Mouse (Mus musculus) ES-E14 (cell line): Measurements from ENCODE around the gene Itsn1. TPM values are rescaled to one million over a fixed set of nuclear protein-coding genes. Genes with fewer than 3 reads are reported as not detected.

ENCODE experiments used
- DNase-seq: peaks from one replicate; pipeline ENCODE4 v3.0.0-alpha.2; 2013; ENCODE audit warnings: low read depth, low spot score
- H3K27ac ChIP-seq: 2 replicates; pipeline ENCODE4 v1.5.1; 2012; ENCODE audit warnings: low read depth, mild to moderate bottlenecking, low read length, moderate library complexity, mixed read lengths; ENCODE audit not compliant: poor library complexity, insufficient read depth, severe bottlenecking
- H3K36me3 ChIP-seq: 2 replicates; pipeline ENCODE4 v1.6.1; 2012; ENCODE audit warnings: mild to moderate bottlenecking, low read length, moderate library complexity, mixed read lengths; ENCODE audit not compliant: control insufficient read depth, poor library complexity, insufficient read depth, severe bottlenecking
- H3K4me1 ChIP-seq, 2 experiments: fragments of 150-350 bp in 1 of 2; sonication (generic) in 1 of 2; 2 replicates each; pipeline ENCODE4 v1.6.1; 2012; ENCODE audit warnings: low read length in 2 of 2, mild to moderate bottlenecking in 1 of 2, mixed read lengths in 1 of 2; ENCODE audit not compliant: control insufficient read depth in 2 of 2, insufficient read depth in 2 of 2, poor library complexity in 1 of 2
- H3K4me3 ChIP-seq, 2 experiments: fragments of 150-350 bp in 1 of 2; sonication (generic) in 1 of 2; 2 replicates each; pipeline ENCODE4 v1.5.1; 2012; ENCODE audit warnings: low read length in 2 of 2, low read depth in 1 of 2, mild to moderate bottlenecking in 1 of 2, mixed read lengths in 1 of 2; ENCODE audit not compliant: insufficient read depth in 1 of 2, poor library complexity in 1 of 2, severe bottlenecking in 1 of 2
- H3K9ac ChIP-seq: 2 replicates; pipeline ENCODE4 v1.6.1; 2012; ENCODE audit warnings: low read depth, mild to moderate bottlenecking, low read length, mixed read lengths; ENCODE audit not compliant: poor library complexity, insufficient read depth, severe bottlenecking
- H3K9me3 ChIP-seq: fragments of 150-350 bp; sonication (generic); 2 replicates; pipeline ENCODE4 v1.6.1; 2012; ENCODE audit warnings: low read depth, mild to moderate bottlenecking, low read length; ENCODE audit not compliant: control insufficient read depth, insufficient read depth
- CHD2 ChIP-seq: IDR thresholded peaks from 2 replicates; pipeline ENCODE4 v1.6.1; 2014; ENCODE audit warnings: mild to moderate bottlenecking, low read depth, low read length, inconsistent platforms
- HCFC1 ChIP-seq: IDR thresholded peaks from 2 replicates; pipeline ENCODE4 v1.6.1; 2012; ENCODE audit warnings: low read length, inconsistent platforms, borderline replicate concordance; ENCODE audit not compliant: insufficient read depth
- MAFK ChIP-seq: IDR thresholded peaks from 2 replicates; pipeline ENCODE4 v1.6.1; 2014; ENCODE audit warnings: mild to moderate bottlenecking, low read depth, low read length, inconsistent platforms; ENCODE audit not compliant: insufficient read depth
- ZC3H11A ChIP-seq: IDR thresholded peaks from 2 replicates; pipeline ENCODE4 v1.6.1; 2012; ENCODE audit warnings: low read depth, mild to moderate bottlenecking, inconsistent platforms, low read length, borderline replicate concordance
- ZNF384 ChIP-seq: IDR thresholded peaks from 2 replicates; pipeline ENCODE4 v1.6.1; 2012; ENCODE audit warnings: low read depth, low read length, inconsistent platforms
- in situ Hi-C, 2 experiments: fragments of 600-800 bp; cut with MboI; formaldehyde crosslinking; loops; one replicate each; pipeline ENCODE4 v1.15.1; 2025; ENCODE audit warnings: low sequenced_read_pairs in 2 of 2, inconsistent platforms in 1 of 2; ENCODE audit not compliant: unreplicated experiment in 2 of 2
- total RNA-seq: library from RNA; depleted of rRNA; stranded (reverse); fragments of 300-350 nt; gene quantifications from 2 replicates; pipeline ENCODE4 v1.2.3, GENCODE M21; 2012

Gene Itsn1
- total RNA-seq, 1 experiment, result 28.6 TPM

GRCm38 (mm10) chr16:91876457-91876856 lies 147.4 kb downstream of the Itsn1 start:
- no peak for TF ChIP-seq HCFC1
- no peak for TF ChIP-seq ZNF384
- no peak overlapping the region for H3K9ac ChIP-seq
- in situ Hi-C loops, result no loop called here
- no peak overlapping the region for H3K27ac ChIP-seq
- no peaks in the 10 kb centered on the region for H3K9me3 ChIP-seq
- no peak overlapping the region for H3K4me3 ChIP-seq
- H3K36me3 ChIP-seq, result no peaks in the 10 kb centered on the region
- DNase-seq, result no peak
- H3K4me1 ChIP-seq, result peaks cover 0 to 2% of the 10 kb centered on the region in 2 experiments; a peak in 1 of 4 replicates

GRCm38 (mm10) chr16:91879101-91879500 lies 150.0 kb downstream of the Itsn1 start:
- Histone ChIP-seq H3K9me3 (no peaks in the 10 kb centered on the region), H3K27ac (no peak overlapping the region), H3K9ac (no peak overlapping the region), H3K4me1 (peaks cover 0 to 2% of the 10 kb centered on the region in 2 experiments; a peak in 1 of 4 replicates), H3K36me3 (no peaks in the 10 kb centered on the region), H3K4me3 (no peak overlapping the region)
- TF ChIP-seq HCFC1, result no peak
- TF ChIP-seq ZC3H11A, result no peak
- TF ChIP-seq MAFK, result no peak
- no peak for TF ChIP-seq CHD2
- no peak for TF ChIP-seq ZNF384
- DNase-seq, result no peak
- in situ Hi-C loops, result no loop called here

- TF ChIP-seq ZC3H11A (no peak), CHD2 (no peak), HCFC1 (no peak), ZNF384 (no peak)
- in situ Hi-C loops, result no loop called here
- Histone ChIP-seq H3K4me3 (no peak overlapping the region), H3K27ac (no peak overlapping the region), H3K4me1 (peaks cover 0 to 2% of the 10 kb centered on the region in 2 experiments; a peak in 1 of 4 replicates), H3K36me3 (no peaks in the 10 kb centered on the region), H3K9ac (no peak overlapping the region), H3K9me3 (no peaks in the 10 kb centered on the region)
- no peak for DNase-seq
These were observed 152.0 kb downstream of the Itsn1 start for GRCm38 (mm10) chr16:91880869-91881767.

GRCm38 (mm10) chr16:91882168-91882859 lies 153.2 kb downstream of the Itsn1 start:
- Histone ChIP-seq H3K4me1 (peaks cover 0 to 2% of the 10 kb centered on the region in 2 experiments; a peak in 1 of 4 replicates), H3K9me3 (no peaks in the 10 kb centered on the region), H3K9ac (no peak overlapping the region), H3K27ac (no peak overlapping the region), H3K36me3 (no peaks in the 10 kb centered on the region), H3K4me3 (no peak overlapping the region)
- in situ Hi-C loops, result no loop called here
- no peak for DNase-seq
- no peak for TF ChIP-seq MAFK
- no peak for TF ChIP-seq CHD2
- TF ChIP-seq ZC3H11A, result no peak
- TF ChIP-seq HCFC1, result no peak
- TF ChIP-seq ZNF384, result no peak
